Mouse (Mus musculus) lung, postnatal 25 days (tissue): ENCODE results near the gene Pcolce.
"Not testable (repeated sequence)": the region's sequence is repeated elsewhere in the genome, so short reads cannot be mapped to it uniquely, and the experiment has no call there.

ENCODE experiments used
- DNase-seq: peaks from one replicate; pipeline ENCODE4 v3.0.0; 2022; ENCODE audit warnings: low spot score

Pcolce gene

DNA sequence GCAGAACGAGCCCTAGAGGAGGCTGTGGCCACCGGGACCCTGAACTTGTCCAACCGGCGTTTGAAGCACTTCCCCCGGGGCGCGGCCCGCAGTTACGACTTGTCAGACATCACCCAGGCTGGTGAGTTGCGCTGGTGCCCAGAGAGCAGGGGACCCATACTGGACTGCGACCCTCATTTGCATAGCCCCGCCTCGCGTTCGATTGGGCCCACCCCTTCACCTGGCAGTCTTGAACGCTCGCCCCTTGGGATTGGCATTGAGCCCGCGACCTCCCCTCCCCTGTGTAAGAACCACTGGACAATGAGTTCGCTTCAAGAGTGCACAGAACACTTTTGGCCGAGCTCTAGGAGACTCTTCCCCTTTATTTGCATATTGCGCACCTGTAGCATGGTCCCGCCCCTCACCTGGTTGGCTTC is 15.7 kb upstream of the Pcolce start:
- DNase-seq = peak; percentile 70

DNA sequence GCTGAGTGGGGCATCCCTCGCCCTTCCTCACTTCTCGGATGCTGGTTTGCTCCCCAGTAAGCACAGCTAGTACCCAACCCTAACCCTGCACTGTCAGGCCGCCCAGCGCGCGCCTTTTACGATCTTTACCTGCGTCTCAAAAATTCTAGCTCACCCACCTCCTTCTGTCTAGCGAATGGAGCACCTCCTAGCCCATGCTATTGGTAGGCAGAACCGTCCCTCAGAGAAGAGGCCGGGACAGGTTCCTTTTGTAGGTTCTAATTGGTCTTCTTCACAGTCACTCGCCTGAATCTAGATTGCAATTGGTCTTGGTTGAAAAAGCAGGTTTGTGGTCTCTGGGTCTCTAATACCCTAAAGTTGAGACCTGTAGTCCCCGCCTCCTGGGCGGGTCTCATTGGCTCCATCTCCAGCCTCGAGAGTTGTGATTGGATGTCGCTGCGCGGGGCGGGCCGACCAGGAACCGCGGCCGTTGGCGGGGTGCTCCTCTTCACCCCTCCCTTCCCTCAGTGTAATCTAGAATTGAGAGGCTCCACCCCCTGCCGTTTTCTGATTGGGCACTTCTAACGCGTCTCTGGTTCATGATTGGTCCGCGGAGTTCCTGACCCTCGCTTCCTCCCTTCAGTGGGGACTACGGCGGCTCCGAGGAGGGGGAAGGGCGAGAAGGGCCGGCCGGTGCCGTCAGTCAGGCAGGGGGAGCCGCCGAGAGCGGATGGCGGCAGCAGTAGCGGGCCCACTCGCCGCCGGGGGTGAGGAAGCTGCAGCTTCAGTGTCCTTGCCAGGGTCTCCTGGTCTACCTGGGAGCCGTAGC is 15.1 kb upstream of the Pcolce start, which contains the start of the genes Fbxo24, Lrch4 and Gm20605:
Gene Fbxo24 (minus strand): TSS at position 505 of the 808 bp plus-strand sequence.
Gene Lrch4 (plus strand): TSS at position 624 of the 808 bp plus-strand sequence.
Gene Gm20605 (plus strand): TSS at position 678 of the 808 bp plus-strand sequence.
- peak; percentile 100 for DNase-seq

DNA sequence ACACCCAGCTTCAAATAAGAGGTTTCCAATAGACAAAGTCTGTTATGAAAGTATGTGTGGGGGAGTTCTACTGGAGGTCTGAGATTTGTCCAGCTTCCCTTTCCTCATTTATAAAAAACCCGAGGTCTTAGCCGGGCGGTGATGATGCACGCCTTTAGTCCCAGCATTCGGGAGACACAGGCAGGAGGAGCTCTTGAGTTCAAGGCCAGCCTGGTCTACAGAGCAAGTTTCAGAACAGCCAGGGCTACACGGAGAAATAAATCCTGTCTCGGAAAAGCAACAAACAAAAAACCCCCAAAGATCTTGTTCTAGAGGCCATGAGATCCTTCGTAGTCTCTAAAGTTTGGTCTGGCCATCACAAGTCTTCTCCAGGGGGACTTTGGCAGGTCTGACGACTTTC is 14.4 kb upstream of the Pcolce start:
- no peak for DNase-seq

DNA sequence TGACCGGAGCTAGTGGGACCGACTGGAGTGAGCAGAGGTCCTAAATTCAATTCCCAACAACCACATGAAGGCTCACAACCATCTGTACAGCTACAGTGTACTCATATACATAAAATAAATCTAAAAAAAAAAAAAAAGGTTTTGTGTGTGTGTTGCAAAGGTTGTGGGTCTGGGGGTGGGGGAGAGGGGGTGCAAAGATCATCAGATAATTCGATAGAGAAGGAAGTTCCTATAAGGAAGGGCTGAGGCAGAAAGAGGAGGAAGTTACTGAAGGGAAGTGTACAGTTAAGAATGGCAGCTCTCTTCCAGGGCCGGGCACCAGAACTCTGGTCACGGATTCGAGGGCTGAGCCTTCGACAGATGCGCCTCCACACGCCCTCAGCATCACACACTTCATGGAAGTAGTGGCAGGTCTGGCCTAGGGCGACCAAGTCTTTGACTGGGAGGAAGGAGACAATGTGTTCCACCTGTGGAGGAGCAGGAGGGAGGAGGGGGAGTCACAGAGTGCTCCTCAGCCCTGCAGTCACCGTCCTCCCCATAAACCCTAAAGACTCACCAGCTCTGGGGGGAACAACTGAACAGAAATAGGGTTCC is 10.4 kb upstream of the Pcolce start:
- no peak for DNase-seq

DNA sequence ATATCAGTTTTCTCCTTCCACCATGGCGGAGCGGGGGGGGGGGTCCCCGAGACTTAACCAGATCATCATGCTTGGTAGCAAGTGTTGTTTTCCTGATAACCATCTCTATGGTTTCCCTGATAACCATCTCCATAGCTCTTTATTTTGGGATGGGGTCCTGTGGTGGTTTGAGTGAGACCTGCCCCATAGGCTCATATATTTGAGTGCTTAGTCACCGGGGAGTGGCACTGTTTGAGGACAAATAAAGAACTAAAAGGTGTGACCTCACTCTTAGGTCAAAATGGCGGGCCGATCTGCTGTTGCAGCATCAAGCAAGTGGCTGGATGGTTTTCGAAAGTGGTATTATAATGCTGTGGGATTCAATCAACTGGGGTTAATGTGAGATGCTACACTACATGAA is 1.8 kb upstream of the Pcolce start:
- DNase-seq = no peak

DNA sequence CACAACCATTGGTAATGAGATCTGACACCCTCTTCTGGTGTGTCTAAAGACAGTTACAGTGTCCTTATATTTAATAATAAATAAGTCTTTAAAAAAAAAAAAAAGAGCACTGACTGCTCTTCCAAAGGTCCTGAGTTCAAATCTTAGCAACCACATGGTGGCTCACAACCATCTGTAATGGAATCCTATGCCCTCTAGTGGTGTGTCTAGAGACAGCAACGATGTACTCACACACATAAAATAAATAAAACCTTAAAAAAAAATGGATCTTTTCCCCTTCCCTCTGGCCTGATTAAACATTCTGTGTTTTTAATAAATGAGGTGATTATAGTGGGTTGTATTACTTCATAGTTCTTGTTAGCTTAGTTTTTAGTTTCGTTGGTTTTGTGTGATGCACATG is 1.3 kb upstream of the Pcolce start:
- not testable (repeated sequence) for DNase-seq

DNA sequence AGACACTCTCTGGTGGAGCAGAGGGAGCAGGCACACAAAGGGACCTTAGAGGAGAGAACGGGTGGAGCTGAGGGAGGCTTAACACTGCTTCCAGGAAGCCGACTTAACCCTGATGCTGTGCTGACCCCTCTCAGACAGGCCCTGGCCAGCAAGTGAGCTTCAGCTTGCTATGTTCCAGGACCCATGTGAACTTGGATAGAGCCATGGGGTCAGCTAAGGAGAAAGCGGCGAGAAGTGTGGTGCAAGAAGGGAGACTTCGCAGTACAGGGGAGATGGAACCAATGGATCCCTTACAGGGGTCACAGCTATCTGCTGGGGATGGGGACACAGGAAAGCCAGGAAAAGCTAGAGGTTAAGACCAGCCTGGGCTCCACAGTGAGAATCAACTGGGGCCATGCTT is 508 bp downstream of the Pcolce start:
- DNase-seq = peak; percentile 33

DNA sequence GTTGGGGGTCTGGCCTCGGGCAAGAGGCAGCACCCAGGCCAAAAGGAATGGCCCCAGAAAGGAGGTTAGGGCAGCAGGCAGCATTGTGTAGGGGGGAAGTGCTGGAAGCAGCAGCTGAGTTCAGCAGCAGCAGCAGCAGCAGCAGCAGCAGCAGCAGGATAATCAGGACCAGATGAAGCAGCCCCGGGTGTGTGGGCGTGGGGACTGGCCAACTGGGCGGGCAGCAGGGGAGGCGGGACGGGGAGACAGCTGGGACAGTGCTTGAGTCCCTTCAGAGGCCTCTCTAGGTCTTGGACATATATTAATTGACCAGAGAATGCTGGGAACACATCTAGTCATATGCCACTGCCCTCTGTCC is 2.4 kb downstream of the Pcolce start:
- peak; percentile 53 for DNase-seq

DNA sequence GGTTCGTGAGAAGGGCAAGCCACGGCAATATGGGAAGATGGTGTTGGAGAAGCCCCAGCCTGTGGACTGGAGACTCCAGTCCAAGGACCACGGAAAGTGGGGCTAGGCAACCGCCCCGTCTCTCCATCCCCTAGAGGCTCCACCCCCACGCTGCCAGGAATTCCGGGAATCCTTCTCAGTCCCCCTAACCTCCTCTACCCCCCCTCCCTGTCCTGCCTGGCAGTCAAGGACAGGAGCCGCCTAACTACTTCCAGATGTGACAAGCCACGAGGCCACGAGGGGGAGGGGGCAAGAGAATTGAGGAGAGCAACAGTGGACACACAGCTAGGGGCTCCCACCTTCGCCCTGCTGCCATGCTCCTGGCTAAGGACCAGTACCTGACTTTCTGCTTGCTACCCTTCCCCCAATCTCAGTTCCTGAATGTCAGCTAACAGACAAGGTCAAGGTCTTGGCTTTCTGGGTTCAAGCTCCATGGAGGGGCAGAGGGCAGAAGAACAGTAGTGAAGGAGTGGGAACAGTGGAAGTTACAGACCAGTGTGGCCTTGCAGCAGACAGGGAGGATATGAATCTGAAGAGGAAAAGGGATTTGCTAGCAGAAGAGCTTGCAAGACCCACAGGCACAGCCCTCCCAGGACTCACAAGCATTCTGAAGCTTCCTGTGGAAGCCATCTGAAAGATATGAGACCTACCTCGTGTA is 2.9 kb downstream of the Pcolce start:
- peak; percentile 78 for DNase-seq

DNA sequence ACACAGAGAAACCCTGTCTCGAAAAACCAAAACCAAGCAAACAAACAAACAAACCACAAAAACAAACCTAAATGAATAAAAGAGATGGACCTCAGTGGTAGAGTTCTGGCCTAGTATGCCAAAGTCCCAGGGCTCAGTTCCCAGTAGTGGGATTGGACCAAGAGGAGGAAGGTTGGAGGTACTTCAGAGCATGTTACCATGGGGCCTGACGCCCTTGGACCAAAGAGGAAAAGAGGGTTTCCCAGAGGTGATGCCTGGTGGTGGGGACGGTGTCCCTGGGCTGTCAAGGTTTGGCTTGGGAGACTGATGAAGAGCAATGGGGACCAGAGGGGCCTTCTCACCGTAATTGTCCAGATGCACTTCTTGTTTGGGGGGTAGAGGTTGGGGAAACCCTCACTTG is 3.5 kb downstream of the Pcolce start:
- DNase-seq = no peak

DNA sequence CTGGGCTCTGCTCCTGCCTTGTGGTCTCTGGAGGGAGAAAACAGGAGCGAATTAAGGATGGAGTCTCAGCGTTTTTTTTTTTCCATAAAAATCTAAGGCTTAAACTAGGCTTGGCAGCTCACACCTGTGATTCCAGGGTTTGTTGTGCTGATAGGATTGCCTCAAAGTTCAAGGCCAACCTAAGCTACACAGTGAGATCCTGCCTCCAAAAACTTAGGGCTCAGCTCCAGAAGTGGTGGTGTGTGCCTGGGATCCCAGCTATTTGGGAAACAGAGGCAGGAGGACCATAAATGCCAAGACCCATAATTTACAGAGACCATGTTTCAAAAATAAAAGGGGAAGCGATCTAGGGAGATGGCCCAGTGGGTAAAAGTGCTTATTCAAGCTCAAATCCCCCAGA is 4.3 kb downstream of the Pcolce start:
- no peak for DNase-seq

DNA sequence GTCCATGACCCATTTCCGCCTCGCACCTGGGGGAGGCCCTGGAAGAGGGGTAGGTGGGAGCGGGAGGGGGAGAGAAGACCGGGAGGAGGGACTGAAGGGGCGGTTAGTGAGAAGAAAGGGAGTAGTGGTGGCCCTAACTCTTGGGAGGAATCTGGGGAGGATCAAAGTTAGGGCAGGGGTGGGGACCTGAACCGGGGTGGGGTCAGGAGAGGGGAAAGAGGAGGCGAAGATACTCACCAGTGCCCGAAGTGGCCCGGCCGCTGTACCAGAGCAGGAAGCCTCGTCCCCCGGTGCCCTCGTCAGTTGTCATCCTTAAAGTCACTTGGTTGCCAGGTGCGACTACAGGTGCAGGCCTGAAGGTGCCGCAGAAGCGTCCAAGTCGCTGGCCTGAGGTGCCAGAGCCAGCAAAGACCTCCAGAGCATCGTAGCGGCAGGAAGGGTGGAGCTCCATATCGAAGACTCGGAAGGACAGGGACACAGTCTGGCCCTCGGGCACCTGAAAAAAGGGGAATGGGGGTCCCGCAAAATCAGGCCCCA is 4.9 kb downstream of the Pcolce start:
- DNase-seq = no peak

DNA sequence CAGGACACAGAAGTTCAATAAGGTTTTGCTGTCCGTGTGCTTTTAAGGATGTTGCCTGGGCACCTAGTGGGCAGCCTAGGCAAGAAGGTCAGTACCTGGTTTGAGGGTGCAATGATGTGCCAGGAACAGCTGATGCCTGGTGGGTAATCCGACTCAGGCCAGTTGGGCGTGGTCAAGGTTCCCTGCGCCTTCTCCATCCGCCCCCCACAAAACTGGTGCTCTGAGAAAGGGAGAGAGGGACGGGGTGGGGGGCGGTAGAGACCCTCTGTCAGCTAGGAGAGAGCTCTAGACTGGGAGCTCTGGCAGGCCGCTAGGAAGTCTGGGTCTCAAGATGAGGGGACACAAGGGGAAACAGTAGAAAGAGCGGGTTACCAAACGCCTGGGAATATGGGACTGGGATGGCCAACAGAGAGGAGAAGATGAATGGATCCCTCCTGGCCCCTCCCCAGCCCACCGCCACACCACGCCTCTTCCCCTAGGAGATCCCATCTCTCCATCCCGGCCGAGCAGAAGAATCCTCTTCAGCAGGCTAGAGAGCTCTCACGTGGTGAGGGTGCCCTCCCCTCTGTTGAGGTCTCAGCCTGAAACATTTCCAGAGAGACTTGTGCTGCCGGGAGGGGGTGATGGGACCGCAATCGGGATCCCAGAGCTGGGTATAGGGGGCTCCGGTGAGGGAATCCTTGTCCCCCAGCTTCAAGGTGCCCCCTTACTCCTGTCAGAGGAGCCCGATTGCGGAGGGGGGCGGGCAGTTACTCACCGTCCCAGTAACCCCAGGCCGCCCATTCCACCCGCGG is 5.5 kb downstream of the Pcolce start:
- DNase-seq = no peak

DNA sequence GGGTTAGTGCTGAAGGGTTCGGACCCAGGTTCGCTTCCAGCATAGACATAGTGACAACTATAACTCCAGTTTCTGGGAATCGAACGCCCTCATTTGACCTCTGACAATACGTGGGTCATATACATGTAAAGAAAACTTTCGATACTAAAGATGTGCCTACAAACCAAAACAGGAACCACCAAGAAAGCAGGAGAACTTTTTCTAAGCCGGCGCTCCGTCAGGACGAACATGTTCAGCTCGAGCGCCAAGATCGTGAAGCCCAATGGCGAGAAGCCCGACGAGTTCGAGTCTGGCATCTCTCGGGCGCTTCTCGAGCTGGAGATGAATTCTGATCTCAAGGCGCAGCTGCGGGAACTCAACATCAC is 12.2 kb downstream of the Pcolce start:
- DNase-seq = no peak

DNA sequence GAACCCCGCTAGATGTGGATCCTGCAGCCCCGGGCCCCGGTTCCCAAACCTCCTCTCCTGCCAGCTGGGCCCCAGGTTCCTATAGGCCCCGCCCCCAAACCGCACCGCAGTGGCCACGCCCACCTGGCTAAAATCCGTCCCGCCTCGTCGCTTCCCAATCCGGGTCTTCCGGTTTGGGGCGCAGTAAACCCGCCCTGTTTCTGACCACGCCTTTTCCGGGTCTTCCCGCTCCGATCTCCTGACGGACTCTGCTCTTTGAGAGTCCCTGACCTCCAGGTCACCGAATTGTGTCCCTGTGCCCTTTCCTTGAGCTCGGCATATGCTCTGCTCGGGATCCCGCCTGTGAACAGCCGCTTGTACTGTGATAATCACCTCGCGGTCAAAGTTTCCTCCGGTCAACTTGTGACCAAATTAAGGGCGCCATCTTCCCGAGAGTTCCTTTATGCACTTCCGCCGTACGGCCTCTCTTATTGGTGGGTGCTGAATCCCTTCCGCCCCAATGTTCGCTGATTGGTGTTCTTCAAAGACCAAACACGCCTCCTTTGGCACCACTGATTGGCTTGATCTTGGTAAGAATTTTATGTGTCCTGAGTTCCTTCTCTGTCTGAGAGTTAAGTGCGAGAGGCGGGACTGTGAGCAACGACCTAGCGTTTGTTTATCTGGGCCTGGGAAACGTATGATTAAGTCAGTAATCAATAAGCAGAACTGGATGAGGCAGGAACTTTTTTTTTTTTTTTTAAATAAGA is 12.8 kb downstream of the Pcolce start, which contains the start of gene Mospd3:
Gene Mospd3 (minus strand): TSS at position 440 of the 746 bp plus-strand sequence.
- DNase-seq = peak; percentile 98

DNA sequence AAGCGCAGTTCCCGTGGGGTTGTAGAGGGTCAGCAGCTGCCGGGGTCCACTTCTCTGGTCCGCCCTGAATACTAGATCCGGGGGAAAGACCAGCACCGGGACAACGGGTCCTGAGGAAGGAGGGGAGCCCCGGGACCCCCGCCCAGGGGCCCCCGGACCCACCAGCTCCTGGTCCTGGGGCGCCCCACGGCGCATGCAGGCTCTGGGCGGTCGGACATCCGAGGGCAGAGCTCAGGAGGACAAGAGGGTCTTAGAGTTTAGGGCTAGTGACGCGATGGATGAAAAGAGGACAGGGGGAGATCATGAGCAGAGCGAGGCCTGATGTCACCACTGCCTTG is 13.3 kb downstream of the Pcolce start:
- no peak for DNase-seq

DNA sequence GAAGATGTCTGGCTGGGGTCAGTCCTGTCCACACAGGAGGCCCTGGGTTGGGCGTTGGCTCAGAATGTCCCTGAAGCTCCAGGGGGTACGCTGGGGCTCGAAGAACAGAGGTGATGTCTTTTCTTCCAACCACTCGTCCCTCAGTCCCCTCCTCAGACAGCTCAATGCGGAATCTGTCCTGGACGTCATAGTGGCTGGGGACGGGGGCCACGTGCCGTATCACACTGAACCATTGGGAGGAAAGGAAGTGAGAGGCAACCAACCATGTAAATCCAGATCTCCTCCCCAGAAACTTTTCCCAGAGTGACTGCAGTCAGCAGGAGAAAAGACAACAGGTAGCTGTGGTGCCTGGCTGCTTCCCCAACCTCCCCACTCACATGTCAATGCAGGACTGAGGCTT is 14.0 kb downstream of the Pcolce start:
- DNase-seq = no peak

DNA sequence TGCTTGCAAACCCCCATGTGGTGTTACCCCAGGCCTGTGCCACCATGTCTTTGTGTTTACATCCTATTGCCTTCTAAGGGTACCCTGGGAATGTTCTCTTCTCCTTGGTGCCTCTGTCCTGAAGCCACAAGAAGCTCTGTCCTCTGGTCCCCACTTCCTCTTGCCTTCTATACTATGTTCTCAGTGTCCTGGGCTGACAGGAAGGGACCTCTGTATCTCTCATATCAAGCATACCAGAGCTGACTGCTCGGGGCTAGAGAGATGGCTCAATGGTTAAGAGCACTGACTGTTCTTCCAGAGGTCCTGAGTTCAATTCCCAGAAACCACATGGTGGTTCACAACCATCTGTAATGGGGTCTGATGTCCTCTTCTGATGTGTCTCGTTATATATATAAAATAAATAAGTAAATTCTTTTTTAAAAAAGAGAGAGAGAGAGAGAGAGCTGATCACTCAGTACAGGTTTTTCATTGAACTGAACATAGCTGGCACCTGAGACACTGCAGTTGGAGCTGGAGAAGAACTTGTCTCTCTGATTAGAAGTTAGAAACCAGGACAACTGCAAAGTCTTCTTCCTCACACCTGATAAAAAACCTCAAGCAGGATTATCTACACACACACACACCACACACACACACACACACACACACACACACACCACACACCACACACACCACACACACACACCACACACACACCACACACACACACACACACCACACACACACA is 15.3 kb downstream of the Pcolce start:
- DNase-seq = no peak

DNA sequence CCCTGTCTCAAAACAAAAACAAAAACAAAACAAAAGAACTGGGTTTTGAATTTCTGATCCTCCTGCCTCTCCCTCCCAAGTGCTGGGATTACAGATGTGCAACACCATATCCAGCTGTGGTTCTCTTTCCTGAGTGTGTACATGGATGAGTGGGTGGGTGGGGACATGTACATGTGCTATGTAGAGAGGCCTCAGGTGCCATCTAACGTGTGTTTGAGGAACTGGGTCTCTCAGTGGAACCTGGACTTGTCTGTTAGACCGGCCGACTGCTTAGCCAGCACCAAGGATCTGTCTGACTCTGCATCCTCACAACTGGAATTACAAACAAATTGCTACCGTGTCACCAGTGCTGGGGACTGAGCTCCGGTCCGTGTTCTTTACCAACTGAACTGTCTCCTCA is 16.0 kb downstream of the Pcolce start:
- no peak for DNase-seq

DNA sequence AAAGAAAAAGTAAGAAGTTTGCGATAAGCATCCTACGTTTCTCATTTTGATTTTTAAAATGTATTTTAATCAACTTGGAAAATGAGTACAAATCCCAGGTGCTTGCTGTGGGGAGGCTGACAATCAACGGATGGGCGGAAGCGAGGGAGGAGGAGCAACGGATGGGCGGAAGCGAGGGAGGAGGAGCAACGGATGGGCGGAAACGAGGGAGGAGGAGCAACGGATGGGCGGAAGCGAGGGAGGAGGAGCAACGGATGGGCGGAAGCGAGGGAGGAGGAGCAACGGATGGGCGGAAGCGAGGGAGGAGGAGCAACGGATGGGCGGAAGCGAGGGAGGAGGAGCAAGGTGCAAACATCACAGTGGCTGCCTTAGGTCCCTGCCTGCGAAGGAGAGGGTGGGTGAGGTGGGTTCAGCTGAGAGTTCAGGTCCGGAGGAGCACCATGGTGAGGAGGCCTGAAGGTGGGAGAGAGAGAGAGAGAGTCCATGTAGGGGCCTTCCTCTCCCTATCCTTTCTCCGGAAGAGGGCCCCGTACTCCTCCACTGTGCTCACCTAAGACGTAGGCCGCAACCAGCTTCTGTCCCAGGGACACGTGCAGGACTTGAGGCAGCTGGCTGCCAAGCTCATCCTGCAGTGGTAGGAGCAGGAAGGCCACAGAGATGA is 16.9 kb downstream of the Pcolce start:
- peak; percentile 36 for DNase-seq
